Mouse (Mus musculus): ENCODE data around the gene Dcp1b. TPM values are rescaled to one million over a fixed set of nuclear protein-coding genes. Genes with fewer than 3 reads are reported as not detected.

Gene Dcp1b
- polyA plus RNA-seq, 1 experiment from 2014 or later: 12.8 TPM

DNA sequence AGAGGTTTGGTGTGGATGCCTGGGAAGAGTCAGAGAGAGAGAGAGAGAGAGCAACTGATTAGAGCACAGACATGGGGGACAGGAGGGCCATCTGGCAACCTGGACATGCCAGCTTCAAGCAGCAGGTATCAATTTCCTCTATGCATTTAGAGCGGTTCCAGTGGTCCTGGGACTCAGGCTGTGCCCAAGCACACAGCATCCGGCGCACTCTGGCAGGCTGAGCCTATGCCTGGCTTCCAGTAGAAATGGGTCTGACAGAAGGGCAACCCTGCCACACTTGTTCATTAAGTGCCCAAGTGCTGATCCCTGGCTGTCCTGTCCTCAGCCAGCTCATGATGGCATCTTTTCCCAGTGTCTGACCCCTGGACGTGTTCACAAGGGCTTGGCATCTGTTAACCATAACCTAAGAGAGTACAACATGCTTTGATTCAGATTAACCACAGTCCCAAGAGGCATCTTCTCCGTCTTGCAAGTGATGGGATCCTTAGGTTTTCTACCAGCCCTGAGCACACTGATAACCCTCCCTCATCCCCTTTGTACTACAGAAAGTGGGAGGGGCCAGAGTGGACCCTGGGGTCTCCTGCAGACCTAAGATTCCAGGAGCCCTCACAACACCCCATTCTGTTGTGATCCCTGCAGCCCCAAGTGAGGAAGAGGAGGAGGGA, 64.4 kb downstream of the Dcp1b start:
- Histone ChIP-seq H3K27ac (replicated peaks) (no peak overlapping the region), H3K27me3 (no peaks in the 10 kb centered on the region), H3K9ac (no peak overlapping the region), H3K4me3 (no peak overlapping the region), H3K4me1 (replicated peaks) (peaks cover 31% of the 10 kb centered on the region), H3K4me2 (no peak overlapping the region), H3K9me3 (no peaks in the 10 kb centered on the region), H3K36me3 (no peaks in the 10 kb centered on the region)
- ATAC-seq (ENCODE audit: low read depth): no peak
- 85% methylated on average over 5 of the region's 5 CpGs for WGBS

DNA sequence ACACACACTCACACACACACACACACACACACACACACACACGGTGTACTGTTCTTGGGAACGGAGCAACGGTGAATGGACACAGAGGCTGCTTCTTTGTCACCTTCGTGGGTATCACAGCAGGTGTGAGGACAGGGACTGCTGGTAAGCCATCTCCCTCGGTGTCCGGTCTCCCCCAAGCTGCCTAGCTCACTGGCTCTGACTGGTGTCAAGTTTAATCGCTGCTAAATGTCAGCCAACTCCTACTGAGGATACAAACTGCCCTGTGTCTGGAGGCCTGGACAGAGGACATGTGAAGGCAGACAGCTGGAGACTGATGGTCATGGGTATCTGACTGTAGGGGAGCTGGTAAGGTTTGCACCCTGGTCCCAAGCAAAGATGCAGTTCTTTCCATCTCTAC, 65.2 kb downstream of the Dcp1b start:
- H3K27me3 ChIP-seq: no peaks in the 10 kb centered on the region
- H3K9me3 ChIP-seq: no peaks in the 10 kb centered on the region
- H3K36me3 ChIP-seq: no peaks in the 10 kb centered on the region
- no peak overlapping the region for H3K4me3 ChIP-seq
- no peak overlapping the region for H3K4me2 ChIP-seq
- no peak overlapping the region for H3K9ac ChIP-seq
- no peak overlapping the region for H3K27ac ChIP-seq (replicated peaks)
- H3K4me1 ChIP-seq (replicated peaks): peaks cover 31% of the 10 kb centered on the region
- WGBS: 81% methylated on average over 7 of the region's 7 CpGs
- no peak for ATAC-seq (ENCODE audit: low read depth)

DNA sequence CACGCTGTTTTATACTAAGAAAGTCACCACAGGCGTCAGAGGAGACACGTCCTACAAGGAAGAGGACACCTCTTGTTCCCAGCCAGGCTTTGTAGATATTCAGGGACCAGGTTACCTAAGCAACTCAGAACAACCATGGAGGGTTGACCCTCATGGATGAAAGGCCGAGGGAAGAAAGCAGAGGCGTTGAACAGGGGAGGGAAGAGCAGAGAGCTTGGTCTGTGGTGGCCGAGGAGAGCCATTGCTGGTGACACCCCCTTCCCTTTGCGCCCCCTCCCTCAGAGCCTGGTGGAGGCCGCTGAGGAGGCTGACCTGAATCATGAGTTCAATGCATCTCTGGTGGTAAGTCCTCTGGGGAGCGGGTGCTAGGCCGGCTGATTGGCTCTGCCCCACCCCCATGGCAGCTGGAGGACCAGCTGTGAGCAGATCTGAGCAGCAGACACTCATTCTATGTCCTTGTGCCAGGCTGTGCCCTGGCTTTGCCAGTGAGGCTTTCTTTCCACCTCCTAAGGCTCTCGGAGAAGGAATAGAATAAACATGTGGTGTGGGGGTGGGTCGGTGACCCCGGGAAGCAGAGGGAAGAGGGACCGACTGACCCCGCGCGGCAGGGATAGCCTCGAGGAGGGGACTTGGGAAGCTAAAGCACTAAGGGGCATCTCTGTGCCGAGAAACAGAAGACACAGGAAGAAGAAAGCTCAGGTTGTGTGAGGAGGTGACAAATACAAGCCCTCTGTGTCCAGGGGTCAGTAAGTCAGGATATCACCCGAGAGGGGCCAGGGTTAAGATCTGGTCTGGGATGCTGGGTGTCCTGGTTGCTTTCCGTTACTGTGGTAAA, 66.0 kb downstream of the Dcp1b start:
- H3K4me1 ChIP-seq (replicated peaks): peaks cover 29% of the 10 kb centered on the region

DNA sequence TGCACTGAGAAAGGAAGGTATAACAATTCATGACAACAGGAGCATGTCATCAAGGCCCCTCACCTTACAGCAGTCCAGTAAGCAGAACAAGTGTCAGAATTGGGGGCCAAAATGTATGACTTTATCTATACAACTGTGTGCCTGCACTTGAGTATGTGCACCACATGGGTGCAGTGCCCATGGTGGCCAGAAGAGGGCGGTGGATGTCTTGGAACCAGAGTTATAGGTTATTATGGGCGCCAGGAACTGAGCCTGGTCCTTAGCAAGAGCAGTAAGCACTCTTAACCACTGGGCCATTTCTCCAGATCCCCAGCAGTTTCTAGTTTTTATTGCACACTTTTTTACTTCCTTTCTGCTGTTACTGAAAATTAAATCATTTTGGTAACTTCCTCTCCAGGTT, 71.0 kb downstream of the Dcp1b start:
- no peak for ATAC-seq (ENCODE audit: low read depth)
- Histone ChIP-seq H3K4me2 (no peak overlapping the region), H3K27me3 (no peaks in the 10 kb centered on the region), H3K9ac (no peak overlapping the region), H3K9me3 (peaks cover 5% of the 10 kb centered on the region; the same call in 1 of the 2 replicates), H3K27ac (replicated peaks) (no peak overlapping the region), H3K4me1 (replicated peaks) (peaks cover 5% of the 10 kb centered on the region), H3K4me3 (no peak overlapping the region), H3K36me3 (no peaks in the 10 kb centered on the region)
- 56% methylated on average over 2 of the region's 2 CpGs for WGBS

More for the DNA sequence above, 66.0 kb downstream of the Dcp1b start:
- WGBS: 66% methylated on average over 21 of the region's 21 CpGs
- H3K9me3 ChIP-seq: peaks cover 3% of the 10 kb centered on the region; the same call in 1 of the 2 replicates
- no peak overlapping the region for H3K9ac ChIP-seq
- no peak overlapping the region for H3K4me3 ChIP-seq
- no peak for ATAC-seq (ENCODE audit: low read depth)
- H3K27ac ChIP-seq (replicated peaks): no peak overlapping the region
- no peaks in the 10 kb centered on the region for H3K36me3 ChIP-seq
- no peaks in the 10 kb centered on the region for H3K27me3 ChIP-seq
- H3K4me2 ChIP-seq: no peak overlapping the region

DNA sequence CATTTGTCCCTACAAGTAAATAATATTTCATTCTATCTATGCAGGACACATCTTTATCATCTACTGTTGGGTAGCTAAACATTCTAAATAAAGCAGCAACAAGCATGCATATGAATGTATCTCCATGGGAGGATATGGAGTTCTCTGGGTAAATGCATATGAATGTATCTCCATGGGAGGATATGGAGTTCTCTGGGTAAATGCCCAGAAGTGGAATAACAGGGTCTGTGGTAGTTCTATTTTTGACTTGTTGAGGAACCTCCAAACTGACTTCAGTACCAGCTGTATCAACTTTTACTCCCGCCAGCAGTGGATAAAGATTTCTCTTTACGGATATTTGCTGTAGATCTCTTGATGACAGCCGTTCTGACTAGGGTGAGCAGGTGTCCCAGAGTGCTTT, 73.5 kb downstream of the Dcp1b start:
- Histone ChIP-seq H3K4me3 (no peak overlapping the region), H3K27ac (replicated peaks) (no peak overlapping the region), H3K4me2 (no peak overlapping the region), H3K9ac (no peak overlapping the region), H3K4me1 (replicated peaks) (no peaks in the 10 kb centered on the region), H3K9me3 (peaks cover 8% of the 10 kb centered on the region; the same call in 1 of the 2 replicates), H3K27me3 (no peaks in the 10 kb centered on the region), H3K36me3 (no peaks in the 10 kb centered on the region)
- WGBS: 81% methylated on average over 3 of the region's 3 CpGs
- ATAC-seq (ENCODE audit: low read depth): no peak

DNA sequence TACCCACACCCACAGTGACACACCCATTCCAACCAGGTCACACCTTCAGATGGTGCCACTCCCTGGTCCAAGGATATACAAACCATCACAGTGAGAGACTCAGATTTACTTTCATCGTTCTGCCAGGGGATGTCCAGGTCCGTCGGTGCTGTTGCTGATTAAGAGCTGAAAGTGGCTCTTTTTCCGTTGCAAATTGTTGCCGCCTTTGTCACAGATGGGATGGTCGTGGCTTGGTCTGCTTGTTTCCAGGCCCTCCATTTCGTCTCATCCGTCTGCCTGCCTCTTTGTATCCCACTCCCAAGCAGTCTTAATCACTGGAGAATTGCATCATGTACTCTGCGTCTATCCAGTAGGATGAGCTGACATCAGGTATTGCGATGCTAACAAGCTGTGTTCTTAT, 74.7 kb downstream of the Dcp1b start:
- Histone ChIP-seq H3K9ac (no peak overlapping the region), H3K4me3 (no peak overlapping the region), H3K36me3 (no peaks in the 10 kb centered on the region), H3K27me3 (no peaks in the 10 kb centered on the region), H3K27ac (replicated peaks) (no peak overlapping the region), H3K4me1 (replicated peaks) (no peaks in the 10 kb centered on the region), H3K9me3 (peaks cover 8% of the 10 kb centered on the region; the same call in 1 of the 2 replicates), H3K4me2 (no peak overlapping the region)
- 89% methylated on average over 10 of the region's 10 CpGs for WGBS
- ATAC-seq (ENCODE audit: low read depth): no peak

DNA sequence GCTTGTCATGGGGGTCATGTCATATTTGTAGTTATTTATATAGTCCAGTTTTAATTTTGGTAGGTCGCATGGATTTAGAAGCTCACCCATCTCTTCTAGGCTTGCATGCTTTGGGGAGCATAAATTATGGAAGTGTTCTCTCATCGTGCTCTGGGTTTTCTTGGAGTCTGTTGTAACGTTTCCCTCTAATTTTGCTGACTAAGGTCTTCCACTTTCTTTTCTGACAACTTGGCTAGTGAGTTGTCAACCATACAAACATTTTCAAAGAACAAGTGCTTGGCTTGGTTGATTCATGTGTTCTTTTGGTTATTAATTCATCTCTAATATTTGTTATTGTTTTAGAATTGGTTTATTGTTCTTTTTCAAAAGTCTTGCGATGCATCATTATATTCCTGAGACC, 76.7 kb downstream of the Dcp1b start:
- no peak for ATAC-seq (ENCODE audit: low read depth)
- no peak overlapping the region for H3K4me3 ChIP-seq
- WGBS: 83% methylated on average over 4 of the region's 4 CpGs
- H3K27ac ChIP-seq (replicated peaks): no peak overlapping the region
- H3K36me3 ChIP-seq: no peaks in the 10 kb centered on the region
- no peak overlapping the region for H3K9ac ChIP-seq
- 0 out of 2 replicates have a peak, but pooled peaks cover 3% of the 10 kb centered on the region for H3K9me3 ChIP-seq
- H3K27me3 ChIP-seq: no peaks in the 10 kb centered on the region
- H3K4me1 ChIP-seq (replicated peaks): no peaks in the 10 kb centered on the region
- no peak overlapping the region for H3K4me2 ChIP-seq

Other genes starting within 250 kb of the Dcp1b start
- gene Cacna1c, start 21.2 kb downstream of the Dcp1b start, polyA plus RNA-seq (2015; fragmentation: Nextera tagmentation; extraction: Ambion mirVana): 5.0 and 5.9 TPM in 2 replicates
- 0.17 and 0.55 TPM in 2 replicates for gene Cacna2d4, start 61.3 kb downstream of the Dcp1b start, polyA plus RNA-seq (2015; fragmentation: Nextera tagmentation; extraction: Ambion mirVana)
- gene Lrtm2, start 155.5 kb downstream of the Dcp1b start, polyA plus RNA-seq (2015; fragmentation: Nextera tagmentation; extraction: Ambion mirVana): 3.4 and 3.8 TPM in 2 replicates
- 33.4 and 39.2 TPM in 2 replicates for gene Adipor2, start 242.5 kb downstream of the Dcp1b start, polyA plus RNA-seq (2015; fragmentation: Nextera tagmentation; extraction: Ambion mirVana)